9 mouse cellular contexts compared by ENCODE assay signal in genomic region chr13:95534131-95534561, GRCm38 (mm10). TPM values are rescaled to one million over a fixed set of nuclear protein-coding genes. Genes with fewer than 3 reads are reported as not detected.
DNase-seq lines count a peak whose midpoint lies in the region; ATAC-seq lines count a peak whose summit lies in the region.
"Had no signal": no experiment of that assay in that cellular context is flagged by ENCODE, and none has a peak within 500 bp of the region (broad histone marks: within the 10 kb centered on the region; RNA-seq: fewer than 3 reads in every experiment).

No protein-coding gene starts in this region.

- H3K36me3 ChIP-seq in hindbrain, embryonic 10.5 days: no peaks in the 10 kb centered on the region
- H3K36me3 ChIP-seq in liver, embryonic 12.5 days: no peaks in the 10 kb centered on the region

- ATAC-seq in liver, embryonic 12.5 days: no peak

- peaks cover 11% of the 10 kb centered on the region; the same call in 1 of the 2 replicates for H3K27me3 ChIP-seq in hindbrain, embryonic 10.5 days (ENCODE audit: insufficient read depth, poor library complexity, severe bottlenecking)
- peaks cover 60% of the 10 kb centered on the region for H3K27me3 ChIP-seq in liver, embryonic 12.5 days (replicated peaks)

- 0% methylated on average over 5 of the region's 5 CpGs for WGBS in hindbrain, embryonic 10.5 days
- WGBS in liver, embryonic 12.5 days (ENCODE audit: insufficient replicate concordance): 15% methylated on average over 5 of the region's 5 CpGs

- H3K27ac ChIP-seq in hindbrain, embryonic 10.5 days: peak overlapping the region; percentile 85
- H3K27ac ChIP-seq in liver, embryonic 12.5 days: no peak overlapping the region

- peaks cover 58% of the 10 kb centered on the region for H3K4me1 ChIP-seq in hindbrain, embryonic 10.5 days (replicated peaks)
- H3K4me1 ChIP-seq in liver, embryonic 12.5 days: peaks cover 56% of the 10 kb centered on the region

- H3K9me3 ChIP-seq in hindbrain, embryonic 10.5 days: no peaks in the 10 kb centered on the region
- no peaks in the 10 kb centered on the region for H3K9me3 ChIP-seq in liver, embryonic 12.5 days (replicated peaks)

- DNase-seq in lung, postnatal 10 days: peak; percentile 24
- no peak for DNase-seq in lung, postnatal 4 days
- DNase-seq in hindbrain, embryonic 10.5 days (ENCODE audit: low spot score): peak; percentile 68
- peak; percentile 57 for DNase-seq in yolk sac, embryonic 10.5 days (ENCODE audit: low spot score)
- no peak for DNase-seq in layer of hippocampus, postnatal 14 days (ENCODE audit: low spot score in 2 of 2)
- DNase-seq in left cerebral cortex, adult 18-20 months (ENCODE audit: low spot score in 2 of 2): no peak
- DNase-seq in left cerebral cortex, adult 8-10 months (ENCODE audit: low spot score in 2 of 2): no peak

- H3K4me2 ChIP-seq in liver, embryonic 12.5 days: peak overlapping the region; percentile 70

- H3K9ac ChIP-seq in liver, embryonic 12.5 days: no peak overlapping the region

- H3K4me3 ChIP-seq in hindbrain, embryonic 10.5 days: peak overlapping the region; percentile 12
- no peak overlapping the region for H3K4me3 ChIP-seq in liver, embryonic 12.5 days
- H3K4me3 ChIP-seq: myocyte had no signal

RNA-seq across cellular contexts. Expression of gene F2rl1, which starts 9.1 kb away (rescaled TPM):
- 0.05 and 0.07 TPM in 2 replicates for polyA plus RNA-seq in hindbrain, embryonic 10.5 days (2016; fragmentation: Nextera tagmentation; extraction: Ambion mirVana)
- 0.07 and 0.12 TPM in 2 replicates for polyA plus RNA-seq in liver, embryonic 12.5 days (2016; fragmentation: Nextera tagmentation; extraction: Ambion mirVana)
- total RNA-seq in layer of hippocampus, postnatal 14 days (2021): under 1 TPM; 0.19 to 0.35 TPM
- under 1 TPM; 0.16 to 0.51 TPM for total RNA-seq in left cerebral cortex, adult 18-20 months (2021)
- under 1 TPM; 0.13 to 0.44 (median 0.26) TPM for total RNA-seq in left cerebral cortex, adult 8-10 months (2022)
- polyA plus RNA-seq: myocyte had no signal

RNA-seq across cellular contexts. Expression of gene S100z, which starts 55.6 kb away (rescaled TPM):
- not detected in 2 replicates for polyA plus RNA-seq in hindbrain, embryonic 10.5 days (2016; fragmentation: Nextera tagmentation; extraction: Ambion mirVana)
- not detected in 2 replicates for polyA plus RNA-seq in liver, embryonic 12.5 days (2016; fragmentation: Nextera tagmentation; extraction: Ambion mirVana)
- total RNA-seq in layer of hippocampus, postnatal 14 days (2021): not detected
- total RNA-seq in left cerebral cortex, adult 18-20 months (2021): not detected
- total RNA-seq in left cerebral cortex, adult 8-10 months (2022): not detected
- polyA plus RNA-seq: myocyte had no signal

Comparison
In these comparisons a context has a peak if more than half of its experiments do, and no peak if none do; other contexts are left out.
1. DNase-seq: peak in lung, postnatal 10 days (single experiment), hindbrain, embryonic 10.5 days (single experiment) and yolk sac, embryonic 10.5 days (single experiment); none in lung, postnatal 4 days (0 of 2), layer of hippocampus, postnatal 14 days (0 of 2), left cerebral cortex, adult 18-20 months (0 of 2) and left cerebral cortex, adult 8-10 months (0 of 2).